Mouse (Mus musculus): Measurements from ENCODE around the gene Pik3r2.

The Pik3r2 gene

GRCm38 (mm10) chr8:70742176-70742575 is 34.3 kb downstream of the Pik3r2 start:
- no peak for DNase-seq (ENCODE audit: low read depth)

GRCm38 (mm10) chr8:70741661-70742060 is 34.9 kb downstream of the Pik3r2 start:
- DNase-seq (ENCODE audit: low read depth): no peak

- no peak for DNase-seq (ENCODE audit: low read depth)
Measured at GRCm38 (mm10) chr8:70738211-70738610, 38.3 kb downstream of the Pik3r2 start.

- no peak for DNase-seq (ENCODE audit: low read depth)
Measured at GRCm38 (mm10) chr8:70737705-70738104, 38.8 kb downstream of the Pik3r2 start.

- no peak for DNase-seq (ENCODE audit: low read depth)
Measured at GRCm38 (mm10) chr8:70730956-70731355, 45.6 kb downstream of the Pik3r2 start.

GRCm38 (mm10) chr8:70729808-70730475 is 46.6 kb downstream of the Pik3r2 start:
- DNase-seq (ENCODE audit: low read depth): no peak

GRCm38 (mm10) chr8:70726721-70727120 is 49.8 kb downstream of the Pik3r2 start:
- DNase-seq (ENCODE audit: low read depth): no peak

- no peak for DNase-seq (ENCODE audit: low read depth)
Measured at GRCm38 (mm10) chr8:70725792-70726447, 50.6 kb downstream of the Pik3r2 start.

- no peak for DNase-seq (ENCODE audit: low read depth)
Measured at GRCm38 (mm10) chr8:70724216-70724615, 52.3 kb downstream of the Pik3r2 start.

- DNase-seq (ENCODE audit: low read depth): no peak
Measured at GRCm38 (mm10) chr8:70723486-70724210, 52.9 kb downstream of the Pik3r2 start, which contains the start of gene Pde4c. Gene Pde4c (plus strand): TSS chr8:70723720.

- DNase-seq (ENCODE audit: low read depth): no peak
Measured at GRCm38 (mm10) chr8:70721601-70722000, 54.9 kb downstream of the Pik3r2 start.

- no peak for DNase-seq (ENCODE audit: low read depth)
Measured at GRCm38 (mm10) chr8:70720739-70721138, 55.8 kb downstream of the Pik3r2 start.

- DNase-seq (ENCODE audit: low read depth): no peak
Measured at GRCm38 (mm10) chr8:70719796-70720270, 56.7 kb downstream of the Pik3r2 start.

- DNase-seq (ENCODE audit: low read depth): no peak
Measured at GRCm38 (mm10) chr8:70718297-70718696, 58.2 kb downstream of the Pik3r2 start, which contains the start of gene Gm3336. Gene Gm3336 (plus strand): TSS chr8:70718543.
